Mouse (Mus musculus): Measurements from ENCODE around the gene Large1. TPM values are rescaled to one million over a fixed set of nuclear protein-coding genes. Genes with fewer than 3 reads are reported as not detected.
"Not testable (repeated sequence)": the region's sequence is repeated elsewhere in the genome, so short reads cannot be mapped to it uniquely, and the experiment has no call there.

Gene Large1
- polyA plus RNA-seq, 1 experiment from 2014 or later: 6.6 TPM

- H3K4me1 ChIP-seq (ENCODE audit: control insufficient read depth, insufficient read depth, low read length): no peaks in the 10 kb centered on the region
- H3K36me3 ChIP-seq (ENCODE audit: control insufficient read depth, insufficient read depth, low read length): no peaks in the 10 kb centered on the region
- H3K4me2 ChIP-seq (ENCODE audit: low read depth, severe bottlenecking): no peak overlapping the region
- DNase-seq (ENCODE audit: low spot score) (no peak), ATAC-seq (ENCODE audit: insufficient number of reproducible peaks, low FRiP score, low TSS enrichment, low read depth) (no peak)
- H3K9me3 ChIP-seq (ENCODE audit: control insufficient read depth, low read length): no peaks in the 10 kb centered on the region
- H3K27me3 ChIP-seq (ENCODE audit: control insufficient read depth, insufficient read depth, low read length): no peaks in the 10 kb centered on the region
- H3K9ac ChIP-seq (ENCODE audit: low read length): no peak overlapping the region
- no peak overlapping the region for H3K27ac ChIP-seq (replicated peaks; ENCODE audit: low read depth, low read length)
- WGBS: 89% methylated on average over 2 of the region's 2 CpGs
- no peak overlapping the region for H3K4me3 ChIP-seq (ENCODE audit: low read depth, low read length)
These were observed 221.3 kb downstream of the Large1 start for GRCm38 (mm10) chr8:73132080-73132479.

- Histone ChIP-seq H3K9me3 (ENCODE audit: control insufficient read depth, low read length) (no peaks in the 10 kb centered on the region), H3K27me3 (ENCODE audit: control insufficient read depth, insufficient read depth, low read length) (no peaks in the 10 kb centered on the region), H3K27ac (replicated peaks; ENCODE audit: low read depth, low read length) (no peak overlapping the region), H3K4me1 (ENCODE audit: control insufficient read depth, insufficient read depth, low read length) (no peaks in the 10 kb centered on the region), H3K36me3 (ENCODE audit: control insufficient read depth, insufficient read depth, low read length) (no peaks in the 10 kb centered on the region), H3K9ac (ENCODE audit: low read length) (no peak overlapping the region), H3K4me3 (ENCODE audit: low read depth, low read length) (no peak overlapping the region), H3K4me2 (ENCODE audit: low read depth, severe bottlenecking) (no peak overlapping the region)
- no peak for ATAC-seq (ENCODE audit: insufficient number of reproducible peaks, low FRiP score, low TSS enrichment, low read depth)
- 76% methylated on average over 5 of the region's 5 CpGs for WGBS
- no peak for DNase-seq (ENCODE audit: low spot score)
These were observed 229.4 kb downstream of the Large1 start for GRCm38 (mm10) chr8:73123864-73124499.

GRCm38 (mm10) chr8:73112332-73112895 lies 240.9 kb downstream of the Large1 start:
- H3K27me3 ChIP-seq (ENCODE audit: control insufficient read depth, insufficient read depth, low read length): no peaks in the 10 kb centered on the region
- no peak for DNase-seq (ENCODE audit: low spot score)
- no peak for ATAC-seq (ENCODE audit: insufficient number of reproducible peaks, low FRiP score, low TSS enrichment, low read depth)
- H3K36me3 ChIP-seq (ENCODE audit: control insufficient read depth, insufficient read depth, low read length): no peaks in the 10 kb centered on the region
- H3K9me3 ChIP-seq (ENCODE audit: control insufficient read depth, low read length): no peaks in the 10 kb centered on the region
- 89% methylated on average over 1 of the region's 1 CpGs for WGBS
- no peak overlapping the region for H3K4me3 ChIP-seq (ENCODE audit: low read depth, low read length)
- no peak overlapping the region for H3K9ac ChIP-seq (ENCODE audit: low read length)
- H3K27ac ChIP-seq (replicated peaks; ENCODE audit: low read depth, low read length): no peak overlapping the region
- H3K4me1 ChIP-seq (ENCODE audit: control insufficient read depth, insufficient read depth, low read length): no peaks in the 10 kb centered on the region
- no peak overlapping the region for H3K4me2 ChIP-seq (ENCODE audit: low read depth, severe bottlenecking)

DNA sequence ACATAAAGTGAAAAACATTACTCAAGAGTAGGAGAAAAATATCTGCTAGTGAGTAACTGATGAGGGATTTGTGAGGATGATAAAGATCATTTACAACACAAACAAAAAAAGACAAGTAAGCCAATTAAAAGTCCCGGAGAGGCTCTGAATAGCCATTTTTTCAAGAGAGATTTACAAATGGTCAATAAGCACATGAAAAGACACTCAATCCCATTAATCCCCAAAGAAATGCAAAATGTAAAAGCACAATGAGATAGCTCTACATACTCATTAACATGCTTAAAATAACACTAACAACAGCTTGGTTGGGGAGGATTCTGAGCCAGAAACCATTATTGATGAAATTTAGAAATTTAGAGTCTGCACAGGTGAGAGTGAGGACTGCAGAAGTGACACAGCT lies 249.3 kb downstream of the Large1 start:
- H3K4me1 ChIP-seq (ENCODE audit: control insufficient read depth, insufficient read depth, low read length): no peaks in the 10 kb centered on the region
- no peak overlapping the region for H3K27ac ChIP-seq (replicated peaks; ENCODE audit: low read depth, low read length)
- H3K4me2 ChIP-seq (ENCODE audit: low read depth, severe bottlenecking): no peak overlapping the region
- DNase-seq (ENCODE audit: low spot score) (no peak), ATAC-seq (ENCODE audit: insufficient number of reproducible peaks, low FRiP score, low TSS enrichment, low read depth) (no peak)
- H3K9me3 ChIP-seq (ENCODE audit: control insufficient read depth, low read length): no peaks in the 10 kb centered on the region
- no peak overlapping the region for H3K4me3 ChIP-seq (ENCODE audit: low read depth, low read length)
- H3K9ac ChIP-seq (ENCODE audit: low read length): no peak overlapping the region
- no peaks in the 10 kb centered on the region for H3K36me3 ChIP-seq (ENCODE audit: control insufficient read depth, insufficient read depth, low read length)
- 88% methylated on average over 1 of the region's 1 CpGs for WGBS
- H3K27me3 ChIP-seq (ENCODE audit: control insufficient read depth, insufficient read depth, low read length): no peaks in the 10 kb centered on the region

DNA sequence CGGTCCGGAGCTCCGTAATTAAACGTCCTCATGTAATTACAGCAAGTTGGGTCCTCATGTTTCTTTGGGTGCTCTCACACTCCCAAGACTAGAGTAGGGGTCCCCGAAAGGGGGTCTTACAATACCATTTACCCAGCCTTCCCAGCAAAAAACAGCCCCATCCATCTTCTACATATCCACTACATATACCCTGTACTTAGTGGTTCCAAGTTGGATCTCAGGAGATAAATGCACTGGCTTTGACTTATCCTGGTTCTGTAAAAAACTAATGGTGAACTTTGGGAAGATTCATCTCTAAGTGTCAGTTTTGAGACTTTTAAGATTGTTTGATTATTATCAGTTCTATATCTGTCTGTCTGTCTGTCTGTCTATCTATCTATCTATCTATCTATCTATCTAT lies 252.3 kb downstream of the Large1 start:
- Histone ChIP-seq H3K9ac (ENCODE audit: low read length) (no peak overlapping the region), H3K9me3 (ENCODE audit: control insufficient read depth, low read length) (no peaks in the 10 kb centered on the region), H3K4me3 (ENCODE audit: low read depth, low read length) (no peak overlapping the region), H3K4me2 (ENCODE audit: low read depth, severe bottlenecking) (no peak overlapping the region), H3K4me1 (ENCODE audit: control insufficient read depth, insufficient read depth, low read length) (no peaks in the 10 kb centered on the region), H3K36me3 (ENCODE audit: control insufficient read depth, insufficient read depth, low read length) (no peaks in the 10 kb centered on the region), H3K27me3 (ENCODE audit: control insufficient read depth, insufficient read depth, low read length) (no peaks in the 10 kb centered on the region), H3K27ac (replicated peaks; ENCODE audit: low read depth, low read length) (no peak overlapping the region)
- DNase-seq (ENCODE audit: low spot score) (no peak), ATAC-seq (ENCODE audit: insufficient number of reproducible peaks, low FRiP score, low TSS enrichment, low read depth) (no peak)
- WGBS: 75% methylated on average over 5 of the region's 5 CpGs

- 7% methylated on average over 3 of the region's 3 CpGs for WGBS
- not testable (repeated sequence) for H3K27ac ChIP-seq (replicated peaks; ENCODE audit: low read depth, low read length); H3K36me3 ChIP-seq (ENCODE audit: control insufficient read depth, insufficient read depth, low read length); H3K9me3 ChIP-seq (ENCODE audit: control insufficient read depth, low read length); H3K4me1 ChIP-seq (ENCODE audit: control insufficient read depth, insufficient read depth, low read length); H3K4me3 ChIP-seq (ENCODE audit: low read depth, low read length); H3K9ac ChIP-seq (ENCODE audit: low read length); ATAC-seq (ENCODE audit: insufficient number of reproducible peaks, low FRiP score, low TSS enrichment, low read depth); DNase-seq (ENCODE audit: low spot score); H3K27me3 ChIP-seq (ENCODE audit: control insufficient read depth, insufficient read depth, low read length); H3K4me2 ChIP-seq (ENCODE audit: low read depth, severe bottlenecking)
These were observed 252.7 kb downstream of the Large1 start for GRCm38 (mm10) chr8:73100607-73101006.

GRCm38 (mm10) chr8:73099542-73099941 lies 253.8 kb downstream of the Large1 start:
- Histone ChIP-seq H3K27ac (replicated peaks; ENCODE audit: low read depth, low read length) (no peak overlapping the region), H3K4me1 (ENCODE audit: control insufficient read depth, insufficient read depth, low read length) (no peaks in the 10 kb centered on the region), H3K4me3 (ENCODE audit: low read depth, low read length) (no peak overlapping the region), H3K36me3 (ENCODE audit: control insufficient read depth, insufficient read depth, low read length) (no peaks in the 10 kb centered on the region), H3K27me3 (ENCODE audit: control insufficient read depth, insufficient read depth, low read length) (no peaks in the 10 kb centered on the region), H3K9me3 (ENCODE audit: control insufficient read depth, low read length) (no peaks in the 10 kb centered on the region), H3K9ac (ENCODE audit: low read length) (no peak overlapping the region), H3K4me2 (ENCODE audit: low read depth, severe bottlenecking) (no peak overlapping the region)
- WGBS: 93% methylated on average over 3 of the region's 3 CpGs
- DNase-seq (ENCODE audit: low spot score) (no peak), ATAC-seq (ENCODE audit: insufficient number of reproducible peaks, low FRiP score, low TSS enrichment, low read depth) (no peak)

DNA sequence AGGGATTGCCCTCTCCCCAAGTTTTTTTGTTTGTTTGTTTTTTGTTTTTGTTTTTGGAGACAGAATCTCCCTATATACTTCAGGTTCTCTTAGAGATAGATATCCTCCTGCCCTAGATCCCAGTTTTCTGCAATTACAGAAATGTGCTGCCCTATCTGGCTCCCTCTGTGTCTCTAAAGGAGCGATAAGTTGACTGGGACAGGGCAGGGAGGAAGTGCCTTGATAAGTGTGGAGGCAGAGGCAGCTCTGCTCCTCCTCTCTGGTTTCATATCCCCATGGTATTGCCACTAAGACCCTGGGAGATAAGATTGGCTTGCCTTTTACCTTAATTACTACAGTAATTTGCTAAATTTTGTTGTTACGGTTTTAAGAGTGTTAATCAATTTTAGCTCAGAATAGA lies 256.4 kb downstream of the Large1 start:
- WGBS: 68% methylated on average over 2 of the region's 2 CpGs
- Histone ChIP-seq H3K4me2 (ENCODE audit: low read depth, severe bottlenecking) (no peak overlapping the region), H3K36me3 (ENCODE audit: control insufficient read depth, insufficient read depth, low read length) (no peaks in the 10 kb centered on the region), H3K9ac (ENCODE audit: low read length) (no peak overlapping the region), H3K4me1 (ENCODE audit: control insufficient read depth, insufficient read depth, low read length) (no peaks in the 10 kb centered on the region), H3K4me3 (ENCODE audit: low read depth, low read length) (no peak overlapping the region), H3K27me3 (ENCODE audit: control insufficient read depth, insufficient read depth, low read length) (no peaks in the 10 kb centered on the region), H3K9me3 (ENCODE audit: control insufficient read depth, low read length) (no peaks in the 10 kb centered on the region), H3K27ac (replicated peaks; ENCODE audit: low read depth, low read length) (no peak overlapping the region)
- DNase-seq (ENCODE audit: low spot score): no peak
- no peak for ATAC-seq (ENCODE audit: insufficient number of reproducible peaks, low FRiP score, low TSS enrichment, low read depth)

DNA sequence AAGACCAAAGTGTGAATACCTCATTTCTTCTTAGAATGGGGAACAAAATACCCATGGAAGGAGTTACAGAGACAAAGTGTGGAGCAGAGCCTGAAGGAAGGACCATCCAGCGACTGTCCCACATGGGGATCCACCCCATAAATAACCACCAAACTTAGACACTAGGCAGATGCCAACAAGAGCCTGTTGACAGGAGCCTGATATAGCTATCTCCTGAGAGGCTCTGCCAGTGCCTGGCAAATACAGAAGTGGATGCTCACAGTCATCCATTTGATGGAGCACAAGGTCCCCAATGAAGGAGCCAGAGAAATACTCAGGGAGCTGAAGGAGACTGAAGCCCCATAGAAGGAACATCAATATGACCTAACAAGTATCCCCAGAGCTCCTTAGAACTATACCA lies 275.6 kb downstream of the Large1 start:
- 91% methylated on average over 1 of the region's 1 CpGs for WGBS
- not testable (repeated sequence) for ATAC-seq (ENCODE audit: insufficient number of reproducible peaks, low FRiP score, low TSS enrichment, low read depth)

More for the DNA sequence above, 275.6 kb downstream of the Large1 start:
- not testable (repeated sequence) for H3K27ac ChIP-seq (replicated peaks; ENCODE audit: low read depth, low read length); H3K36me3 ChIP-seq (ENCODE audit: control insufficient read depth, insufficient read depth, low read length); H3K4me1 ChIP-seq (ENCODE audit: control insufficient read depth, insufficient read depth, low read length); H3K9me3 ChIP-seq (ENCODE audit: control insufficient read depth, low read length); H3K9ac ChIP-seq (ENCODE audit: low read length); H3K4me2 ChIP-seq (ENCODE audit: low read depth, severe bottlenecking); H3K4me3 ChIP-seq (ENCODE audit: low read depth, low read length); H3K27me3 ChIP-seq (ENCODE audit: control insufficient read depth, insufficient read depth, low read length); DNase-seq (ENCODE audit: low spot score)

All from limb, embryonic 11.5 days (tissue).